Mouse (Mus musculus): Measurements from ENCODE around the gene Ptpn20.

- no peak for TF ChIP-seq CTCF (IDR thresholded peaks at IDR 0.05)
- no peak for TF ChIP-seq POLR2A (IDR thresholded peaks at IDR 0.05; ENCODE audit: insufficient read depth, low read depth, low read length)
- TF ChIP-seq EP300 (IDR thresholded peaks at IDR 0.05; ENCODE audit: insufficient read depth, low read depth, low read length) = no peak
Observed at GRCm38 (mm10) chr14:33677996-33678395, 89.0 kb downstream of the Ptpn20 start.
